Mouse (Mus musculus) right cerebral cortex, adult 18-20 months (tissue): ENCODE results near the gene Pop7.

ENCODE experiments used
- DNase-seq: peaks from one replicate; pipeline ENCODE4 v3.0.0; 2022; ENCODE audit warnings: mixed read lengths

The Pop7 gene

GRCm38 (mm10) chr5:137501709-137502666 is at the start of gene Pop7:
Gene Pop7 (minus strand): TSS chr5:137502518.
- DNase-seq = peak; percentile 99

- DNase-seq = no peak
Observed at GRCm38 (mm10) chr5:137551119-137551518, 48.8 kb upstream of the Pop7 start.

- no peak for DNase-seq
Observed at GRCm38 (mm10) chr5:137549840-137550239, 47.5 kb upstream of the Pop7 start.

- DNase-seq = no peak
Observed at GRCm38 (mm10) chr5:137545596-137545995, 43.3 kb upstream of the Pop7 start.

DNA sequence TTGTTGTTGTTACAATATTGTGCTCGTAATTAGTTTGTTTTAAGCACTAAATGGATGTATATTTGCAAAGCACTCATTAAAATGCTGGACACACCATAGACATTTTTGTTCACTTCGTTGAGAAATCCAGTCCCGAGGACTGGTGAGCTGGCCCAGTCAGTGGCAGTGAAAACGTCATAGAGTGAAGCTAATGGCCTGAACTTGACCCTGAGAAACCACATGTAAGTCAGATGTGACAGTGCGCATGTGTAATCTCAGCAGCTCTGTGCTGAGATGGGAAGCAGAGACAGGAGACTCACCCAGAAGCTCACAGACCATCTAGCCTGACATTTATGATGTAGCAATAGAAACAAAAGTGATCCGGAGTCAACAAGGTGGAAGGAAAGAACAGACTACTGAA is 42.6 kb upstream of the Pop7 start:
- DNase-seq = no peak

GRCm38 (mm10) chr5:137541768-137542540 is 39.6 kb upstream of the Pop7 start:
- no peak for DNase-seq

DNA sequence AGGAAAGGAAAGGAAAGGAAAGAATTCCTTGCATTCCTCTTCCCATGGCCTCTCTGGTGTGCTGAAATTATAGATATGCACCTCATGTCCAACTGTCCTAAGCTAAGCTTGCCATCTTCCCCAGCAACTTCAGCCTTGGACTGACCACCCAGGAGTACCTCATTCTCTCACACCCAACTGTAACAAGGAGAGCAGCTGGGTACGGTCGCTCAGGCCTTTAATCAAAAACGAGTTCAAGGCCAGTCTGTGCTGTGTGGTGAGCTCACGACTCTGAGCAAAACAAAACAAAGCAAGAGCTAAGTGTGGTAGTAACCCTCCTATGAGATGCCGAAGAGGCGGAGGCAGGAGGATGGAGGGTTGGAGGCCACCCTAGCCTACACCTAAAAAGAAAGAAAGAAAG is 38.7 kb upstream of the Pop7 start:
- DNase-seq = no peak

DNA sequence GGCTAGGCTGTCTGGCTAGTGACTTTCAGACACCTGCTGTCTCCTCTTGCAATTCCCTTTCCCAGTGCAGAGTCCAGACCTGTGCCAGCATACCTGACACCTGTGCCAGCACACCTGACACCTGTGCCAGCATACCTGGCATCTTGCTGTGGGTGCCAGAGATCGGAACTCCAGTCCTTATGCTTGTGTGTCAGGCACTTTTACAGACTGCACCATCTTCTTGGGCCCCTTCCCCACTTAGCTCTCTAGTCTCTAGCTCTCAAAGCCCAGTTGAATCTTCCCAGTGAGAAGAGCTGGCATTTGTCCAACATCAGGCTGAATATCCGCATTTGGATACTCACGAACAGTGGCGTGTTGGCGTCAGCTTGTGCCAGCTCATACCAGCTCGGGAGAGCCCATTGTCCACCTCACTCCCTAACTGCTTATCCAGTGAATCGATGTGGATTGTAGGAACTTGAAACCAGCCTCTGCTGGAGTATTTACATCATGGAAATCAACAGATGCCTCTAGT is 37.0 kb upstream of the Pop7 start:
- DNase-seq = no peak

GRCm38 (mm10) chr5:137537461-137537860 is 35.1 kb upstream of the Pop7 start:
- DNase-seq = no peak

- DNase-seq = no peak
Observed at GRCm38 (mm10) chr5:137535318-137535717, 33.0 kb upstream of the Pop7 start.

- DNase-seq = no peak
Observed at GRCm38 (mm10) chr5:137534762-137535161, 32.4 kb upstream of the Pop7 start.

DNA sequence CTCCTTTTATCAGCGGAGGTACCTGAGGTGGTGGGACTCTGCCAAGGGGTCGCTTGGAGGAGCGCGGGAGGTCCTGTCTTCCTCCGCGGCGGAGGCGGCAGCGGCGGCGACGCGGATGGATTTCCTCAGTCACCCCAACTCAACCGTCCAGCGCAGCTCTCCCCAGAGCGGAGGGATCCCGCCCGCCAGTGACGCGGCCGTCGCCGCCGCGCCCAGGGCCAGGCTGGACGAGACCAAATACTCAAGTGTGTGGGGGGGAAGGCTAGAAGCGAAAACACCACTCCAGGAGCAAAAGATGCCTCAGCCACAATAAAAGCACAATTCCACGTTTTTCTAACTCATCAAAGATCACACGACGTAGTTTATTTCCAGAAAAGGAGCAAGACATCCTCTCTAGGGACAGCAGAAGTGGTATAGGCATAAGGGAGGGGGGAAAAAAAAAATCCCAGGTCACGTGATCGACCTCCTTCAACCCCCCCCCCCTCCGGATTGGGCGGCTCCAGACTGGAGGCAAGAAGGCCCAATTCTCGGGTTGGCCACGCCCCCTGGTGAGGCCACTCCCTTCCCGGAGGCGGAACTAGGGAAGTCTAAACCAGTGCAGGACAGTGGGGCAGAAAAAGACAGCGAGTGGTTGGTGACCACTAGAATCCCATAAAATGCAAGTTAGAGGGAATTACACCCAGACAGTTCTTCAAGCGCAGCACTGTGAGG is 31.0 kb upstream of the Pop7 start, which contains the start of the genes Epo and Gnb2:
Gene Epo (minus strand): TSS at position 126 of the 711 bp plus-strand sequence.
Gene Gnb2 (minus strand): TSS at position 394 of the 711 bp plus-strand sequence.
- DNase-seq = peak; percentile 97

DNA sequence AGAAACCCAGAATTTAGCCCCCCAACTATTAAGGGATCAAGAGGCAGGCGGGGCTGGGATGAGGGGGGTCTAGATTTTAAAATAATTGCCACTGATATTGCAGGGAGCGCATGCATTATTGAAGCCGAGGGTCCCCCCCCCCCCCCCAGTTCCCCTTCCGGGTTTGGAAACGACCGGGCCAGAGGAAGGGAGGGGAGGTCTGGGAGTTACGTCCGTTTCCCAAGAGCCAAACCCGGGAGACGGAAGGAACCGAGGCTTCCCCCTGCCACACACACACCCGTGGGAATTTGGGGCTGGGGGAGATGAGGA is 30.4 kb upstream of the Pop7 start:
- no peak for DNase-seq

- DNase-seq = no peak
Observed at GRCm38 (mm10) chr5:137532131-137532807, 30.0 kb upstream of the Pop7 start.

DNA sequence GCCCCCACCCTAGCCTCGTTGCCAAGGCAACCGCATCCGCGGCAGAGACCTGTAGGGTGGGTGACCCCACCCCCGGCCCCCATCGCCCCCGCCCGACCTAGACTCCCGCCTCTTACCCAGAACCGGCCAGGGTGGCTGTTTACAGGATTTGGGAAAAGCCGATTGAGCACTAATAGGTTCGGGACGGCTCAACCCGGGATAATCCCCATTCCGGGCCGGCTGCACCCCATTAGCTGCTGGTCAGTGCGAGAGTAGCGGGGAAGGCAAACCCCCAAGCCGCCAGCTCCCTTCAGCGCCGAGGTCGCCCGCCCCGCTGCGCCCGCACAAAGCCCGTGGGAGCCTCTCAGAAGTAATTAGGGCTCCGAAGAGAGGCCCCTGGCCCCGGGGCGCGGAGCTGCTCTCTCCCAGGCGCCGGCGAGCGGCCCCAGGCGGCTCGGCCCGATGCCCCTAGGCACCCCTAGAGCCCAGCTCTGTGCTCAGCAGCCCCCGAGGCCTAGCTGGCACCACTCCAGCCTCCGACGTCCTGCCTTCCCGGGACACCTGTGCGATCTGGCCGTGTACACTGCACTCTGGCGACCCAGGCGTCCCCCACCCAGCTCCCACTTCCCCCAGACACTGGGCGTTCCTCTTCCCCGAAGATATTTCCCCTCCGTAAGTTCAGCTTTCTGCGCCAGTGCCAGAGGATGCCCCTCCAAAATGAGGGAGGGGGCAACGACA is 29.3 kb upstream of the Pop7 start:
- DNase-seq = peak; percentile 53

DNA sequence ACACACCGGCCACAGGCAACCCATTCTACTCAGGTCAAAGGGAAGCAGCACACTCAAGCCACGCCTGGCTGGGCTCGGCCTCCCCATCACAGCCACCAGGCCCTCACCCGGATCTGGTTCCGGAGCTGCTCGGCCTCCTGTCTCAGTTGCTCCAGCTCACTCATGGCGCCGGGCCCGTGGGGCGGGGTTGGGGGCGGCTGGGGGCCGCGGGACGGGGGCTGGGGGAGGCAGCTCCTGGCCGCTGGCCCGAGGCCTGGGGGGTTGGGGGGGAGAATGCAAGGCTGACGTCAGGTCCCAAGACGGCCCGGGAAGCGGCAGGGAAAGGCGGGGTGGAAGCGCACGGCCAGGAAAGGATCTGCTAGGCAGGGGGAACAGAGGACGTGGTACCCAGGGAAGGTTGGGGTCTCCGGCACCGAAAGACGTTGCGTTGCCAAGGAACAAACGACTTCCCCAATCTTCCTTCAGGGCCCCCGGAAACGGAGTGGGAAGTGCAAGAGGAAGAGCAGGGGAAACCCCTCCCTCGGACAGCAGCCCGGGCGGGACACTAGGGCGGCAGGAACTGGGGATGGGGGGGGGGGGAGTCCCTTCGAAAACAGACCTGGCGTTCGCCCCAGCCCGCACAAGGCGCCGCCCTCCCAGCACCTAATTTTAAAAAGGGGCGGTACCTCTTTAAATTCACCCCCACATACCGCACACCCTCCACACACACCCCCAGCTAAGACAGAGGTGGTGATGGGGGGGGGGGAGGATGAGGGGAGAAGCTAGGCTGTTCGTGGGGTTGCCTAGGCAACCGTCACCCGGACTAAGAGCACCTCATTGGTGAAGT is 28.5 kb upstream of the Pop7 start:
- peak; percentile 91 for DNase-seq

GRCm38 (mm10) chr5:137530075-137530474 is 27.8 kb upstream of the Pop7 start:
- DNase-seq = no peak

DNA sequence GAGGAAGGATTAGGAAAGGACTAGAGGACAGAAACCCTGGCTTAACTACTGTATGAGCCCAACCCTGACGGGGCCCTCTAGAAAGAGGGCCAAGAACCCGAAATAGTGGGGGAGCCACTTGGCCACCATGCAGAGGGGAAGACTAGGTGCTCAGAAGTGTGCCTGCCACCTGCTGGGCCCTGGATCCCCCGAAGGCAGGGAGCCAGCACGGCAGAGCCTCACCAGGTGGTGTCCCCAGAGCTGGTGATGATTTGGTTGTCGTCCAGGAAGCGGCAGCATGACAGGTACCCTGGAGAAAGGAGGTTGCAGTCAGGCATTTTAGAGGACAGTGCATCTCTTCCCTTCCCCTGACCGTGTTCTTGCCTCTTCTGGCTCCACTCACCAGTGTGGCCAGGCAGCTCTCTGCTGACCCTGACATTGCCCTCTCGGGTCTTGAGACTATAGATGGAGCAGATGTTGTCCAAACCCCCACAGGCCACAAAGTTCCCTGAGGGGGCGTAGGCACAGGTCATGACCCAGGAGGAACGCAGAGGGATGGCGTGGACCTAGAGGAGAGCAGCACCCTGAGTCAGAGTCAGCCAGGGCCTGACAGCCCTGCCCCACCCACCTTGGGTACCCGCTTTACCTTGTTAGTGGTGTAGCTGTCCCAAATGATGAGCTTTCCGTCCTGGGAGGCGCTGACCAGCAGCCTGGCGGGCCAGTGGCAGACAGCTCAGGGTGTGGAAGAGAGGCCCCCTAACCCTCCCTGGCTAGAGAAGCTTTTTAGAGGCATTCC is 27.1 kb upstream of the Pop7 start:
- no peak for DNase-seq

DNA sequence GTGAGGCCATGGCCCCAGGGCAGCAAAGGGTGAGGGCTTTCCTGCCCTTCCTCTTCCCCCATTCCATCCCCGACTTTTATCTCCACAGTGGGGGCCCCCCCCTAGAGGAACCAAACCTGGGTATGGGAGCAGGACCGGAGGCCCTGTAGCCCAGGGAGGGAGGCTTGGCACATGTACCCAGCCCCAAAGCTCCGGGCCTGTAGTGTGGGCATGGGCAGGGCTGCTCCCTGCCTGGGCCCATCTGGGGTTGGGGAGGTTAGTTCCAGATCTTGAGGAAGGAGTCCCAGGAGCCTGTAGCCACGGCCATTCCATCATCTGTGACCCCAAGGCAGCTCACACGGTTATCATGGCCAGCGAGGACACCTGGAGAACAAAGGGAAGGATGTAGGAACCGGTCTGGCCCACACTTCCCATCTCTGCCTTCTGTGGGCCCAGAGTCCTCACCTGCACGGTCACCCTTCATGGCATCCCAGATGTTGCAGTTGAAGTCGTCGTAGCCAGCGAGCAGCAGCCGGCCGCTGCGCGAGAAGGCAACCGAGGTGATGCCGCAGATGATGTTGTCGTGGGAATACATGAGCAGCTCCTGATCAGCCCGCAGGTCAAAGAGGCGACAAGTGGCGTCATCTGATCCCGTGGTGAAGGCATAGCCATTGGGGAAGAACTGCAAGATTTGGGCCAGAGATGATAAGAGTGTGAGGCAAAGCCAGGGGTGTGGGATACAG is 26.1 kb upstream of the Pop7 start:
- DNase-seq = no peak
